Mouse (Mus musculus): ENCODE results near the gene Slc7a11. TPM values are rescaled to one million over a fixed set of nuclear protein-coding genes. Genes with fewer than 3 reads are reported as not detected.
A peak's percentile ranks its signal among the peaks of the same experiment; 100 is the strongest.

Slc7a11 gene
- polyA plus RNA-seq, 1 experiment from 2014 or later: 2.4 TPM

DNA sequence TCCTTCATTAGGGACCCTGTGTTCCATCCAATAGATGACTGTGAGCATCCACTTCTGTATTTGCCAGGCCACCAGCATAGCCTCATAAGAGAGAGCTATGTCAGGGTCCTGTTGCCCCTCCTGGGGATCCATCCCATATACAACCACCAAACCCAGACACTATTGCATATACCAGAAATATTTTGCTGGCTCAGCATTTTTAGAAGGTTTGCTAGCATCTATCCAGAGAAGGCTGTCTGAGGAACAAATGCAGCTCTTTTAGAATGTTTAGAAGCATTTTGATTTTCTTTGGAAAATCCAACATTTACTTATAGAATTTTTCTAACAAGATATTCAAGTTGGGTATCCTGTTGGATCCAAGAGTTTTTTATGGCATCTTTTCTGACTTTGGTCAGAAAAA, 299.3 kb downstream of the Slc7a11 start:
- no peak overlapping the region for H3K27ac ChIP-seq (replicated peaks)
- ATAC-seq (ENCODE audit: low FRiP score, low TSS enrichment) (no peak), DNase-seq (ENCODE audit: low spot score) (no peak)
- H3K36me3 ChIP-seq (ENCODE audit: control insufficient read depth, insufficient read depth, low read length): no peaks in the 10 kb centered on the region
- H3K9ac ChIP-seq (ENCODE audit: low read length): no peak overlapping the region
- no peak for TF ChIP-seq EP300 (optimal IDR thresholded peaks at IDR 0.05)
- no peak for TF ChIP-seq CTCF (IDR thresholded peaks at IDR 0.05; ENCODE audit: low read depth)
- H3K9me3 ChIP-seq (ENCODE audit: control insufficient read depth, low read length): no peaks in the 10 kb centered on the region
- H3K4me3 ChIP-seq (ENCODE audit: low read depth, low read length): no peak overlapping the region
- no peaks in the 10 kb centered on the region for H3K27me3 ChIP-seq (ENCODE audit: control insufficient read depth, insufficient read depth, low read length)
- H3K4me2 ChIP-seq (replicated peaks; ENCODE audit: low read depth): no peak overlapping the region
- H3K4me1 ChIP-seq (replicated peaks; ENCODE audit: control insufficient read depth, insufficient read depth): no peaks in the 10 kb centered on the region

DNA sequence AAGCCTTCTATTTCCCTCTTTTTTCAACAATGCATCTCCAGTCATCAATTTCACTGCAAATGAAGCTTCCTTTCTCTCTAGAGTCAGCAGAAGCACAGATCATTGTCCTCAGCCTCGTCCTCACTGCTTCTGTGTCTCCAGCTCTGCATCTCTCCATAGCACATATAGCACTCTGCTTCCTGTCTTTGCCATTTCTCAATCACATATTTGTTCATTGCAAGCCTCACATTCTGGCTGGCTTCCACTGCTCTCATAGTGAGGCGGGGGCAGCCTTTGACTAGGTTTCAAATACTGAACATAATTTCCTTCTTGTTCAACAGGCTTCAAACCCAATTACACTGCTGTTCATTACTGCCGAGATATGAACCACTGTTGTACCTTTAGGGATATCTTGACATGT, 305.1 kb downstream of the Slc7a11 start:
- 65% methylated on average over 3 of the region's 3 CpGs for WGBS
- DNase-seq (ENCODE audit: low spot score) (no peak), ATAC-seq (ENCODE audit: low FRiP score, low TSS enrichment) (no peak)

DNA sequence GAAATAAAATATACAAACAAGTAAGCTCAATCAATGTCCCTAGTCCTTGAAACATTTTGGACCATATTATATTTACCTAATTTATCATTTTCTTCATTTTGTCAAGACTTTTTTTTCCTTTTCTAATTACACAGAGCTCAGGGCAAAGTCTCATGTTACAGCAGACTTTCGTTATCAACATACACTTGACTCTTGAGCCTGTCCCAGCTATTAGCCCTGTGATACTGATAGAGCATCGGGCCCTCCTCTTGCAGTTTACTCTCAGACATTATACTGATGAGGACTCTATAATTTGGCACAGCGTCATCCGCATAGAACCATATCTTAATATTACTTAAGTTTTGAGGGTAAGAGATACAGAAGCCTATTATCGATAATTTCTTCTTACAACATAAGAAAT, 311.2 kb downstream of the Slc7a11 start:
- no peak overlapping the region for H3K4me2 ChIP-seq (replicated peaks; ENCODE audit: low read depth)
- DNase-seq (ENCODE audit: low spot score): no peak
- ATAC-seq (ENCODE audit: low FRiP score, low TSS enrichment): no peak

More for the DNA sequence above, 305.1 kb downstream of the Slc7a11 start:
- Histone ChIP-seq H3K27me3 (ENCODE audit: control insufficient read depth, insufficient read depth, low read length) (no peaks in the 10 kb centered on the region), H3K4me3 (ENCODE audit: low read depth, low read length) (no peak overlapping the region), H3K27ac (replicated peaks) (no peak overlapping the region), H3K9ac (ENCODE audit: low read length) (no peak overlapping the region), H3K36me3 (ENCODE audit: control insufficient read depth, insufficient read depth, low read length) (no peaks in the 10 kb centered on the region), H3K4me1 (replicated peaks; ENCODE audit: control insufficient read depth, insufficient read depth) (no peaks in the 10 kb centered on the region), H3K9me3 (ENCODE audit: control insufficient read depth, low read length) (no peaks in the 10 kb centered on the region), H3K4me2 (replicated peaks; ENCODE audit: low read depth) (no peak overlapping the region)
- no peak for TF ChIP-seq CTCF (IDR thresholded peaks at IDR 0.05; ENCODE audit: low read depth)
- TF ChIP-seq EP300 (optimal IDR thresholded peaks at IDR 0.05): no peak

GRCm38 (mm10) chr3:50130319-50130718, 313.1 kb downstream of the Slc7a11 start:
- DNase-seq (ENCODE audit: low spot score) (no peak), ATAC-seq (ENCODE audit: low FRiP score, low TSS enrichment) (no peak)
- WGBS: 82% methylated on average over 2 of the region's 2 CpGs
- Histone ChIP-seq H3K9ac (ENCODE audit: low read length) (no peak overlapping the region), H3K4me3 (ENCODE audit: low read depth, low read length) (no peak overlapping the region), H3K27me3 (ENCODE audit: control insufficient read depth, insufficient read depth, low read length) (no peaks in the 10 kb centered on the region), H3K27ac (replicated peaks) (no peak overlapping the region), H3K4me2 (replicated peaks; ENCODE audit: low read depth) (no peak overlapping the region), H3K4me1 (replicated peaks; ENCODE audit: control insufficient read depth, insufficient read depth) (no peaks in the 10 kb centered on the region), H3K9me3 (ENCODE audit: control insufficient read depth, low read length) (no peaks in the 10 kb centered on the region), H3K36me3 (ENCODE audit: control insufficient read depth, insufficient read depth, low read length) (no peaks in the 10 kb centered on the region)
- TF ChIP-seq EP300 (optimal IDR thresholded peaks at IDR 0.05): no peak

More for the DNA sequence above, 311.2 kb downstream of the Slc7a11 start:
- H3K27ac ChIP-seq (replicated peaks): no peak overlapping the region
- TF ChIP-seq EP300 (optimal IDR thresholded peaks at IDR 0.05) (no peak), CTCF (IDR thresholded peaks at IDR 0.05; ENCODE audit: low read depth) (no peak)
- no peaks in the 10 kb centered on the region for H3K4me1 ChIP-seq (replicated peaks; ENCODE audit: control insufficient read depth, insufficient read depth)
- no peaks in the 10 kb centered on the region for H3K27me3 ChIP-seq (ENCODE audit: control insufficient read depth, insufficient read depth, low read length)
- H3K36me3 ChIP-seq (ENCODE audit: control insufficient read depth, insufficient read depth, low read length): no peaks in the 10 kb centered on the region
- 79% methylated on average over 5 of the region's 5 CpGs for WGBS
- H3K4me3 ChIP-seq (ENCODE audit: low read depth, low read length): no peak overlapping the region
- H3K9me3 ChIP-seq (ENCODE audit: control insufficient read depth, low read length): no peaks in the 10 kb centered on the region
- H3K9ac ChIP-seq (ENCODE audit: low read length): no peak overlapping the region

DNA sequence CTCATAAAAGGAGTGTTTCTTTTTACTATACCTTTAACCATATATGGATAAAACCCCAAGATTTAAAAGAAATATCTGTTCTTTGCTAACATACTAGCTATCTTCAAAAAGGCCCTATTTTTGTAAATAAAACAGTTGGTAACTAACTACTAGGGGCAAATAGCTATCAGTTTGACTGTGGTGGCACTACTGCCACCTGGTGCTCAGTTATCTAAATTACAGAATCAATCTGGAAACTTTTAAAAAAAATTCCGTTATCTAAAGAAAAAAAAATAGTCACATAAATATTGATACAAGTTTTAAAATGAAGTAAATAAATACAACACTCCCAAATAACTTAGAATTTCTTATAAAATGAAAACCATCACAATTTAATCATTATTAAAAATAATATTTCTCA, 322.4 kb downstream of the Slc7a11 start:
- Histone ChIP-seq H3K27me3 (ENCODE audit: control insufficient read depth, insufficient read depth, low read length) (no peaks in the 10 kb centered on the region), H3K9me3 (ENCODE audit: control insufficient read depth, low read length) (no peaks in the 10 kb centered on the region), H3K9ac (ENCODE audit: low read length) (no peak overlapping the region), H3K36me3 (ENCODE audit: control insufficient read depth, insufficient read depth, low read length) (no peaks in the 10 kb centered on the region), H3K4me1 (replicated peaks; ENCODE audit: control insufficient read depth, insufficient read depth) (no peaks in the 10 kb centered on the region), H3K27ac (replicated peaks) (no peak overlapping the region), H3K4me3 (ENCODE audit: low read depth, low read length) (no peak overlapping the region), H3K4me2 (replicated peaks; ENCODE audit: low read depth) (no peak overlapping the region)
- DNase-seq (ENCODE audit: low spot score) (no peak), ATAC-seq (ENCODE audit: low FRiP score, low TSS enrichment) (no peak)
- 74% methylated on average over 1 of the region's 1 CpGs for WGBS
- TF ChIP-seq EP300 (optimal IDR thresholded peaks at IDR 0.05) (no peak), CTCF (IDR thresholded peaks at IDR 0.05; ENCODE audit: low read depth) (peak; percentile 57)

DNA sequence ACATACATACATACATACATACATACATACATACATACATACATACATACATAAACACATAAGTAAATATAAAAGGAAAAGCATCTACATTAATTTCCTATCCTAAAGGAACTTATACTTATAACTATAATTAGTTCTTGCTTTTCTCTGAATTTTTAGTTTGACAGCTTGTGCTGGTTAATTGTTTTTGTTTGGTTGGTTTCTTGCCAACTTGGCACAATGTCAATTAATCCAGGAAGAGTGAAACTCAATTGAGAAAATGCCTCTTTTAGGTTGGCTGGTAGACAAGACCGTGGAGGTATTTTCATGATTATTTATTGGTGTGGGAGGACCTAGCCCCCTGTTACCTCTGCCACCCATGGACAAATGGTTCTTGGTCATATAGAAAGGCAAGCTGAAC, 327.1 kb downstream of the Slc7a11 start:
- H3K4me3 ChIP-seq (ENCODE audit: low read depth, low read length): no peak overlapping the region
- no peak overlapping the region for H3K4me2 ChIP-seq (replicated peaks; ENCODE audit: low read depth)
- H3K9me3 ChIP-seq (ENCODE audit: control insufficient read depth, low read length): no peaks in the 10 kb centered on the region
- ATAC-seq (ENCODE audit: low FRiP score, low TSS enrichment) (no peak), DNase-seq (ENCODE audit: low spot score) (no peak)
- H3K27ac ChIP-seq (replicated peaks): no peak overlapping the region
- H3K27me3 ChIP-seq (ENCODE audit: control insufficient read depth, insufficient read depth, low read length): no peaks in the 10 kb centered on the region
- no peak overlapping the region for H3K9ac ChIP-seq (ENCODE audit: low read length)
- no peaks in the 10 kb centered on the region for H3K36me3 ChIP-seq (ENCODE audit: control insufficient read depth, insufficient read depth, low read length)
- 47% methylated on average over 1 of the region's 1 CpGs for whole genome bisulfite sequencing
- no peaks in the 10 kb centered on the region for H3K4me1 ChIP-seq (replicated peaks; ENCODE audit: control insufficient read depth, insufficient read depth)
- TF ChIP-seq EP300 (optimal IDR thresholded peaks at IDR 0.05) (no peak), CTCF (IDR thresholded peaks at IDR 0.05; ENCODE audit: low read depth) (no peak)
